Mouse (Mus musculus): Measurements from ENCODE around the gene Olfr1234.

Olfr1234 gene

GRCm38 (mm10) chr2:89364765-89365164 is at the start of gene Olfr1234:
Gene Olfr1234 (minus strand): TSS chr2:89364865.
- DNase-seq (ENCODE audit: low spot score in 2 of 2) = no peak

DNA sequence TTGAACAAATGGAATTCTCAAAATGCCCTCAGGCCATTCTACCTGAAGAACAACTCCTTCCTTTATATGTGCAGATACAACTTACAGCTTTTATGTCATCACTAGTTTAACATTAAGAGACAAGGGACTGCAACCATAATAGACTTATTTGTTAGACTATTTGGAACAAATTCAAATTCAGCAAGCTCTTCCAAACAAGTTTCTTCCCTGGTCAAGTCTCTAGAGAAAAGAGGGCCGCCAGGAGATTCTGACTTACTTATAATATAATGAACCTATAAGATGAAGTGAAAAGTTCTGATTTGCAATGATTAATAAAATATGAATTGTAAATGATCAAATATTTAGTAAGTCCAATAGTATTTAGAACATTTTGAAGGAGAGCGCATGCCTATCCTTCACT is 44.9 kb upstream of the Olfr1234 start, which contains the start of gene Olfr1238:
Gene Olfr1238 (minus strand): TSS at position 101 of the 400 bp plus-strand sequence.
- DNase-seq (ENCODE audit: low spot score in 2 of 2) = no peak

DNA sequence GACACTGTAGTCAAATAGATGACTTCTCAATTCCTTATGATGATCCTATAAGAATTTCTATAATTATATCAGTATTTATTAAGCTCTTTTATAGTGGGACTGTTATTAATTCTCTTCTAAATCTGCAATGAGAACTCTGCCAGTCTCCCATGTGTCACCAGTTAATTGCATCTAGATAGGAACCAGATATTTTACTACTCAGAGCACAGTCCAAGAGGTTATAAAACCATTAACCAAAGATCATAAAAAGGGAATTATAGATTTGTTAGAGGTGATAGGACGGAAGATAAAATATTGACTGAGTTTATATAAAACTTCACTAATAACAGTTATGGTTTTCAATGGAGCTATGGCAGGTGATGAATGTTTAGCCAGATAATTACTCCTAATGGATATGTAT is 36.2 kb upstream of the Olfr1234 start:
- DNase-seq (ENCODE audit: low spot score in 2 of 2) = no peak

- no peak for DNase-seq (ENCODE audit: low spot score in 2 of 2)
Observed at GRCm38 (mm10) chr2:89342298-89342697, 22.4 kb downstream of the Olfr1234 start, which contains the start of gene Olfr1233. Gene Olfr1233 (minus strand): TSS chr2:89342398.

DNA sequence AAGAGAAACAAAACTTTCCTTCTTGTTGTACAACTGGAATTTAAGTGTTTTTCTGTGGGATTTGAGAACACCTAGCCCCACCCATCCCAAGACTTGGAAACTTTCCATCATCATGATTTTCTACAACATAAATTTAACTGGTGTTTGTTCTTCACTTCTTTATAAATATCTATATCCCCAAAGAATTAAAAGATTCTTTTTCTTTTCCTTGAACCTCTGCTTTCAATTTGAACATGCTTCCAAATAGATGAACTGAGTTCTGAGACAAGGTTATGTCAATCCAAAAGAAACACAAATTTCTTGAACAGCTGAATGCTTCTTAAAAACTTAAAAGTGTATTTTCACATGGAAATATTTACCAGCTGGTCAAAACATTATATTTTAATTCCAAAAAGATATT is 35.1 kb downstream of the Olfr1234 start, which contains the start of gene Olfr1232:
Gene Olfr1232 (minus strand): TSS at position 101 of the 400 bp plus-strand sequence.
- no peak for DNase-seq (ENCODE audit: low spot score in 2 of 2)

Data from frontal cortex, postnatal 25 days (tissue).